Mouse (Mus musculus): ENCODE measurements at regions not wholly inside any gene's neighbourhood (a gene's known extent, or its start where the extent isn't known, plus 50 kb on each side); places are given as distances from the start of the nearest gene placed in this dataset.

GRCm38 (mm10) chr2:163152340-163153033, 50.4 kb upstream of the Tox2 start:
- WGBS = 67% methylated on average over 22 of the region's 22 CpGs

More at GRCm38 (mm10) chr2:163152340-163153033, 50.4 kb upstream of the Tox2 start:
- H3K4me3 ChIP-seq (ENCODE audit: low read depth, low read length) = no peak overlapping the region
- no peaks in the 10 kb centered on the region for H3K27me3 ChIP-seq (ENCODE audit: insufficient read depth, low read length)
- H3K9ac ChIP-seq = no peak overlapping the region
- DNase-seq = peak; percentile 51
- no peak overlapping the region for H3K4me2 ChIP-seq
- no peak overlapping the region for H3K27ac ChIP-seq (ENCODE audit: low read depth)
- H3K4me1 ChIP-seq (ENCODE audit: insufficient read depth) = no peaks in the 10 kb centered on the region
- H3K9me3 ChIP-seq (ENCODE audit: low read depth, low read length) = no peaks in the 10 kb centered on the region
- no peak for TF ChIP-seq CTCF (IDR thresholded peaks at IDR 0.05; ENCODE audit: low read depth)
- H3K36me3 ChIP-seq (ENCODE audit: insufficient read depth) = no peaks in the 10 kb centered on the region
- no peak for ATAC-seq (ENCODE audit: insufficient read depth)

Measured in lung, embryonic 14.5 days (tissue).